Mouse (Mus musculus) liver, embryonic 14.5 days (tissue): ENCODE data around the gene Bola2.

Experiments
- CTCF ChIP-seq: IDR thresholded peaks from 2 replicates; pipeline ENCODE4 v1.5.1; 2016; ENCODE audit warnings: antibody characterized with exemption, low read depth, control low read depth
- EP300 ChIP-seq: IDR thresholded peaks from 2 replicates; pipeline ENCODE4 v1.6.1; 2016; ENCODE audit warnings: antibody characterized with exemption, low read depth

DNA sequence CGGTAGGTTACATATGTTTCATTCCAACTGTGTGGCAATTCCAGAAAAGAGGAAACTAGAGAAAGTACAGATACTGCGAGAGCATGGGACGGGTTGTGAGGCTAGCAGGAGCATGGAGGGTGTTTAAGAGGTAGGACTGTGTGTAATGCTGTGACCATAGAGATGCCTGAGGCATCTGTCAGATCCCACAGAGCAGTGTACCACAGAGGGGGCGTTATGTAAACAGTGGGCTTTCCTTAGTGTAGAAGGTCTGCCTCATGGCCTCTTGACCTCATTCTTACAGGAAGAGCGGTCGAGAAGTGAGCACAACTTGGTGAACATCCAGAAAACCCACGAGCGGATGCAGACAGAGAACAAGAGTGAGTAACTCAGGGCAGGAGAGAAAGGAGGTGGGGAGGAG, 31.6 kb upstream of the Bola2 start:
- TF ChIP-seq CTCF: no peak
- no peak for TF ChIP-seq EP300
